Mouse (Mus musculus) left cerebral cortex, postnatal 4 days (tissue): Measurements from ENCODE around the gene Orai3. TPM values are rescaled to one million over a fixed set of nuclear protein-coding genes. Genes with fewer than 3 reads are reported as not detected.
"Not testable (repeated sequence)": the region's sequence is repeated elsewhere in the genome, so short reads cannot be mapped to it uniquely, and the experiment has no call there.

Experiments
- DNase-seq: peaks from one replicate; pipeline ENCODE4 v3.0.0-alpha.2; 2022
- intact Hi-C: fragments of 180-260 bp; cut with DNase I; formaldehyde crosslinking; loops from one replicate; pipeline ENCODE4 v1.15.1; 2025
- total RNA-seq, 2 experiments: library from RNA; stranded (reverse); gene quantifications; 2 replicates each; pipeline ENCODE4 v1.2.3; 2021

The Orai3 gene
- total RNA-seq: 10 to 100 TPM; 14.2 to 15.1 TPM

- intact Hi-C loops: no loop called here
- peak; percentile 76 for DNase-seq
These were observed at the start of gene Orai3 for GRCm38 (mm10) chr7:127769651-127770038. Gene Orai3 (plus strand): TSS chr7:127769815.

- intact Hi-C loops: no loop called here
- no peak for DNase-seq
These were observed 44.1 kb upstream of the Orai3 start for GRCm38 (mm10) chr7:127725490-127725889.

GRCm38 (mm10) chr7:127725924-127726323 is 43.7 kb upstream of the Orai3 start:
- intact Hi-C loops: no loop called here
- no peak for DNase-seq

- intact Hi-C loops: no loop called here
- no peak for DNase-seq
These were observed 41.7 kb upstream of the Orai3 start for GRCm38 (mm10) chr7:127727898-127728297.

- intact Hi-C loops: no loop called here
- no peak for DNase-seq
These were observed 39.4 kb upstream of the Orai3 start for GRCm38 (mm10) chr7:127730170-127730569.

GRCm38 (mm10) chr7:127732066-127732465 is 37.5 kb upstream of the Orai3 start, which contains the start of gene Ctf2:
Gene Ctf2 (minus strand): TSS chr7:127732166.
- DNase-seq, intact Hi-C loops: not testable (repeated sequence)

GRCm38 (mm10) chr7:127744366-127745045 is 25.1 kb upstream of the Orai3 start, which contains the start of gene Fbxl19:
Gene Fbxl19 (plus strand): TSS chr7:127744543.
- peak; percentile 84 for DNase-seq
- intact Hi-C loops: loop anchor here (10.0 kb wide), 1 partner anchor 70 kb away; no protein-coding TSS in a partner anchor

GRCm38 (mm10) chr7:127745251-127745651 is 24.4 kb upstream of the Orai3 start:
- intact Hi-C loops: loop anchor here (10.0 kb wide), 1 partner anchor 70 kb away; no protein-coding TSS in a partner anchor
- peak; percentile 94 for DNase-seq

- intact Hi-C loops: loop anchor here (10.0 kb wide), 1 partner anchor 71 kb away; no protein-coding TSS in a partner anchor
- peak; percentile 97 for DNase-seq
These were observed 23.7 kb upstream of the Orai3 start for GRCm38 (mm10) chr7:127745652-127746493.

- peak; percentile 63 for DNase-seq
- intact Hi-C loops: loop anchor here (10.0 kb wide), 1 partner anchor 72 kb away; no protein-coding TSS in a partner anchor
These were observed 22.8 kb upstream of the Orai3 start for GRCm38 (mm10) chr7:127746494-127747491.

- DNase-seq: no peak
- intact Hi-C loops: loop anchor here (10.0 kb wide), 1 partner anchor 73 kb away; no protein-coding TSS in a partner anchor
These were observed 21.9 kb upstream of the Orai3 start for GRCm38 (mm10) chr7:127747559-127748234.

GRCm38 (mm10) chr7:127748235-127748560 is 21.4 kb upstream of the Orai3 start:
- no peak for DNase-seq
- intact Hi-C loops: loop anchor here (10.0 kb wide), 1 partner anchor 73 kb away; no protein-coding TSS in a partner anchor

- intact Hi-C loops: no loop called here
- no peak for DNase-seq
These were observed 19.2 kb upstream of the Orai3 start for GRCm38 (mm10) chr7:127750131-127751127.

GRCm38 (mm10) chr7:127751619-127752018 is 18.0 kb upstream of the Orai3 start:
- intact Hi-C loops: no loop called here
- no peak for DNase-seq

GRCm38 (mm10) chr7:127752069-127752468 is 17.5 kb upstream of the Orai3 start:
- intact Hi-C loops: no loop called here
- DNase-seq: no peak

- intact Hi-C loops: no loop called here
- no peak for DNase-seq
These were observed 16.5 kb upstream of the Orai3 start for GRCm38 (mm10) chr7:127753158-127753557.

- no peak for DNase-seq
These were observed 15.9 kb upstream of the Orai3 start for GRCm38 (mm10) chr7:127753741-127754140.

GRCm38 (mm10) chr7:127759716-127760115 is 9.9 kb upstream of the Orai3 start:
- no peak for DNase-seq
- intact Hi-C loops: no loop called here

More at GRCm38 (mm10) chr7:127753741-127754140, 15.9 kb upstream of the Orai3 start:
- intact Hi-C loops: no loop called here
